Mouse (Mus musculus): ENCODE data around the gene Sdr42e1. TPM values are rescaled to one million over a fixed set of nuclear protein-coding genes. Genes with fewer than 3 reads are reported as not detected.

Sdr42e1 gene
- 4.1 TPM for polyA plus RNA-seq (2017; shearing (Covaris generic))

DNA sequence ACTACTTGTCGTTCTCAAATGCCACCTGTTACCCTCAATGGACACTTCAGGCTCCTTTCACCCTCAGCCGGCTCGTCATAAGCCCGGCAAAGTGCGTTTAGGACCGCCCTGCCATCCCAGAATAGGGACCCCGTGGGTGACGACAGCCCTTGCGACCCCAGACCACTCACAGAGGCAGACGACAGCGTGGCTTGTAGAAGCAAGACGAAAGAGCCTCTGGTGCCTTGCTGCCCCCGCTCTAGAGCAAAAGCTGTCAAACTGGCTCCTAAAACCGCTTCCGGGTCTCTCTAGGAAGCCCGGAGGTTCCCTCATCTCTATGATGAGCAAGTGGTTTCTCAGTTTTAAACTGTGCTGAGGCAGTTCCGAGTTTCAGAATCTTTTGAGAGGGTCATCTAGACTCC, at the start of gene Sdr42e1:
TSS of gene Sdr42e1 (minus strand) at position 260 of the 401 bp plus-strand sequence.

DNA sequence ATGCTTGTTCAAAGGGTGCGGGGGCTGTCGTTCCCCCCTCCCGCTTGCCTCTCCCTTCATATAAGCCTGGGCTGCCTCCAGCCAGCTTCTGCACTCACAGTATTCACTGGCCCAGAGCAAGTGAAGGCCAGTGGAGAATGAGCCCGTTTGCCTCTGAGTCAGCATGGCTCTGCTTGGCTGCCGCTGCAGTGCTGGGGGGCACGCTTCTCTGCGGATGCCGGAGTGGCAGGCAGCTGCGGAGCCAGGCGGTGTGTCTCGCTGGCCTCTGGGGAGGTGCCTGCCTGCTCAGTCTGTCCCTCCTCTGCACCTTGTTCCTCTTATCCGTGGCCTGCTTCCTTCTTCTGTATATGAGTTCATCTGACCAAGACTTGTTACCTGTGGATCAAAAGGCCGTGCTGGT, 28.4 kb upstream of the Sdr42e1 start, which contains the start of gene Hsd17b2:
TSS of gene Hsd17b2 (plus strand) at position 46 of the 400 bp plus-strand sequence.

Other genes with a start within 250 kb of the Sdr42e1 start
- 0.98 TPM for gene Plcg2, start 175.4 kb downstream of the Sdr42e1 start, polyA plus RNA-seq (2017; shearing (Covaris generic))
- not detected for gene Hsd17b2, start 28.2 kb upstream of the Sdr42e1 start, polyA plus RNA-seq (2017; shearing (Covaris generic))
- 42.7 TPM for gene Mphosph6, start 128.3 kb upstream of the Sdr42e1 start, polyA plus RNA-seq (2017; shearing (Covaris generic))

Data from activated CD4-positive, CD25-positive, alpha-beta regulatory T cell, adult 9 weeks (primary cell).